Mouse (Mus musculus) neural tube, embryonic 14.5 days (tissue): ENCODE measurements around the gene Kcnc3. TPM values are rescaled to one million over a fixed set of nuclear protein-coding genes. Genes with fewer than 3 reads are reported as not detected.

Source experiments
- ATAC-seq: fragments of 200-750 bp; cut with Nextera tagmentation; 2 replicates; pipeline ENCODE4 v1.8.0; 2017; ENCODE audit warnings: low read depth, mild to moderate bottlenecking, moderate TSS enrichment, moderate library complexity
- H3K27ac ChIP-seq: fragments of 300-500 bp; sonication (generic); 2 replicates; pipeline ENCODE4 v1.5.1; 2014; ENCODE audit warnings: low read depth, mild to moderate bottlenecking, control low read depth, low read length, moderate library complexity, mixed read lengths
- H3K27me3 ChIP-seq: fragments of 300-500 bp; sonication (generic); 2 replicates; pipeline ENCODE4 v1.6.1; 2014; ENCODE audit warnings: low read length; ENCODE audit not compliant: control insufficient read depth, insufficient read depth
- H3K36me3 ChIP-seq: fragments of 300-500 bp; sonication (generic); 2 replicates; pipeline ENCODE4 v1.6.1; 2014; ENCODE audit warnings: low read length, mixed read lengths; ENCODE audit not compliant: control insufficient read depth, insufficient read depth
- H3K4me1 ChIP-seq: fragments of 300-500 bp; sonication (generic); 2 replicates; pipeline ENCODE4 v1.6.1; 2014; ENCODE audit warnings: low read length; ENCODE audit not compliant: control insufficient read depth, insufficient read depth
- H3K4me2 ChIP-seq: fragments of 300-500 bp; sonication (generic); 2 replicates; pipeline ENCODE4 v1.6.1; 2014; ENCODE audit warnings: mild to moderate bottlenecking, low read depth, low read length, control low read depth
- H3K4me3 ChIP-seq: fragments of 300-500 bp; sonication (generic); 2 replicates; pipeline ENCODE4 v1.5.1; 2014; ENCODE audit warnings: low read depth, low read length, control low read depth, mixed read lengths
- H3K9ac ChIP-seq: fragments of 300-500 bp; sonication (generic); replicated peaks from 2 replicates; pipeline ENCODE4 v1.6.1; 2014; ENCODE audit warnings: low read depth, mild to moderate bottlenecking, control low read depth, low read length, mixed read lengths
- H3K9me3 ChIP-seq: fragments of 300-500 bp; sonication (generic); 2 replicates; pipeline ENCODE4 v1.6.1; 2016; ENCODE audit warnings: low read length; ENCODE audit not compliant: control insufficient read depth
- WGBS: fragments of 180-500 bp; shearing (Covaris S2); extraction: QIAGEN DNeasy Blood & Tissue Kit; methylation state at CpG from one replicate; pipeline ENCODE4 v1.1.7; 2014; 5-methylcytosine and 5-hydroxymethylcytosine counted together
- polyA plus RNA-seq: library from polyadenylated mRNA; unstranded; fragments of >200 nt; fragmentation: Nextera tagmentation; extraction: Ambion mirVana; gene quantifications from 2 replicates; pipeline ENCODE4 v1.2.1, GENCODE M21; 2014

Kcnc3 gene
- polyA plus RNA-seq, result 7.5 and 8.9 TPM in 2 replicates

DNA sequence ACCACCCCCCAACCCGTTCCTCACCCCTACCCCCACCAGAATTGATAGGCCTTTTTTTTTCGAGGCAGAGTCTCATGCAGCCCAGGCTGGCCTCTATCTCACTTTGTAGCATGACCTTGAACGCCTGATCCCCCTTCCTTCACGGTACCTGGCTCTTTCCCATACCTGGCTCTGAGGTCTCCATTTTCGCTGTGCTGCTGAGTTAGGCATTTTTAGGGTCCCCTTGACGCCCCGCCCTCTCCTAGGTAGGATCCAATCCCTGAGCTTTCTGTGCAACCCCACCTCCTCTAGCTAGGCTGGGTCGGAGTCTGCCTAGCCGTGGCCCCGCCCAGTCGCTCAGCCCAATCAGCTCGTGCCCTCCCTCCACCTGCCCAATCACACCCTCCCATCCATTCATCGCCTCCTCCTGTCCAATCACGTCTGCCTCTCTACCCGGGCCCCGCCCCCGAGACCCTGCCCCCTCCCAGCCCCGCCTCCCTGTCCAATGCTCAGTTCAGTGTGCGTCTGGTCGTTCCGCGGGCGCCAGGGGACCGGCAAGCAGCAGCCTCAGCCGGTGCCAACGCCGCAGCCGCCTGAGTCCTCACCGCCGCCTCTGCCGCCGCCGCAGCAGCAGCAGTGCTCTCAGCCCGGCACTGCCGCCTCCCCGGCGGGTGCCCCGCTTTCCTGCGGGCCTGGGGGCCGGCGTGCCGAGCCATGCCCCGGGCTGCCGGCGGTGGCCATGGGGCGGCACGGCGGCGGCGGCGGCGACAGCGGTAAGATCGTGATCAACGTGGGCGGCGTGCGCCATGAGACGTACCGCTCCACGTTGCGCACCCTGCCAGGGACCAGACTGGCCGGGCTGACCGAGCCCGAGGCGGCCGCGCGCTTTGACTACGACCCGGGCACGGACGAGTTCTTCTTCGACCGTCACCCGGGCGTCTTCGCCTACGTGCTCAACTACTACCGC, at the start of gene Kcnc3:
Kcnc3 (plus strand) TSS at position 263 of the 946 bp plus-strand sequence.
- Histone ChIP-seq H3K36me3 (no peaks in the 10 kb centered on the region), H3K27ac (peak within 1 kb of the TSS; percentile 74), H3K27me3 (peaks cover 11% of the 10 kb centered on the region; the same call in 1 of the 2 replicates), H3K4me1 (peaks cover 45% of the 10 kb centered on the region), H3K4me3 (peak within 1 kb of the TSS; percentile 60), H3K4me2 (peak within 1 kb of the TSS; percentile 73), H3K9me3 (no peaks in the 10 kb centered on the region), H3K9ac (peak within 1 kb of the TSS; percentile 80)
- peak; percentile 90 for ATAC-seq
- under 1% methylated on average over 65 of the region's 80 CpGs for WGBS

DNA sequence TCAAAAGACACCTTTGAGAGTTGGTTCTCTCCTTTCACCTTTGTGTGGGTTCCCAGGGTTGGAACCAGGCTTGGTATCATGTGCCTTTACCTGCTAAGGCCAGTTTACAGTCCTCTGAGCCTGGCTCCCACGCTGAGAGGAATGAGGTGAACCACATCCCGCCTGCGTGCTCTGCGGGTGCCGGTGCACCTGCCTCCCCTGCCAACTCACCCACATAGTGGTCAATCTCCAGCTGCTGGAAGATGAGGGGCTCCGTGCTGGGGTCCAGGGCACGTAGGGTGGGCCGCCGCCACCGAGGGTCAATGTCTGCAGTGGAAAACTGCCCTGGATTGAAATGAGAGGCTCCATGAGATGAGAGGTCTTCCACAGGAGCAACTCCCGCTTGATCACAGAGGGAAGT, 47.9 kb upstream of the Kcnc3 start:
- Histone ChIP-seq H3K4me2 (no peak overlapping the region), H3K4me3 (no peak overlapping the region), H3K27me3 (no peaks in the 10 kb centered on the region), H3K9me3 (no peaks in the 10 kb centered on the region), H3K36me3 (0 out of 2 replicates have a peak, but pooled peaks cover 7% of the 10 kb centered on the region), H3K27ac (no peak overlapping the region), H3K9ac (no peak overlapping the region), H3K4me1 (peaks cover under 1% of the 10 kb centered on the region)
- no peak for ATAC-seq
- 96% methylated on average over 11 of the region's 11 CpGs for WGBS

DNA sequence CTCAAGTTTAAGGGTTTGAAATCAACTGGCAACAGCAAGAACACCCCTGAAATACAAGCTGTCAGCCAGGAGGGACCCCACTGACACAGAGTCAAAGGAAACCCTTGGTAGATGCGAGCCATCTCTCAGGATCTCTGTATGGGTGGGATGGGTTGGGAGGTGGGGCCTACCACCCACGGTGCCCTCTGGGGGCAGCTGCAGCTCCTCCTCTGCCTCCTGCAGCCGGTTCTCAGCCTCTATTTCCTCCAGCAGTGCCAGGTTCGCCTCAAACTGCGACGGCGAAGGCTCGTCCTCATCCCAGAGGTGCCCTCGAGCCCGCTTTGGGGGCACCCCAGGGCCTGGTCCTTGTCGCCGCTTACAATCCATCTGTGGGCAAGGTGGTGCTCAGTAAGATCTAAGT, 47.4 kb upstream of the Kcnc3 start:
- Histone ChIP-seq H3K27ac (no peak overlapping the region), H3K9ac (no peak overlapping the region), H3K36me3 (0 out of 2 replicates have a peak, but pooled peaks cover 7% of the 10 kb centered on the region), H3K4me2 (no peak overlapping the region), H3K4me1 (peaks cover 6% of the 10 kb centered on the region), H3K9me3 (no peaks in the 10 kb centered on the region), H3K27me3 (no peaks in the 10 kb centered on the region), H3K4me3 (no peak overlapping the region)
- WGBS, result 84% methylated on average over 12 of the region's 12 CpGs
- no peak for ATAC-seq

DNA sequence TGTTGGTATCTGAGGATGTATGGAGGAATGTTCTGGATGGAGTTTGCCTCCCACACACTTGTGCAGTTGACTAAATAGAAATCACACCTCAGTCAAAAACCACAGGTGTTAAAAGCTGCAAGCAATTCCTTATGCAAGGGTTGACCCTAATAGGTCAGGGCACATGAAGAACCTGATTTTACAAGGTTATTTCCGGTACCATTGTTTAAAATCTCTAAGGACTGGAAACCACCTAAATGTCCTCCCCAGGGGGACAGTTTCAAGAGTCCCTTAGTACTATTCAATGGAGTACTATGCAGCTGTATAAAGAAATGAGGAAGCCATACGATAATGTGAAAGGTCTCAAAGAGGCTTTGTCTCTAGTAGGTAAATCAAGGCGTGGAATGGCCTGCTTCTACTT, 44.2 kb upstream of the Kcnc3 start:
- Histone ChIP-seq H3K36me3 (peaks cover 7% of the 10 kb centered on the region; the same call in 1 of the 2 replicates), H3K9me3 (no peaks in the 10 kb centered on the region), H3K27ac (no peak overlapping the region), H3K4me1 (peaks cover 6% of the 10 kb centered on the region), H3K27me3 (no peaks in the 10 kb centered on the region), H3K9ac (no peak overlapping the region), H3K4me2 (no peak overlapping the region), H3K4me3 (no peak overlapping the region)
- no peak for ATAC-seq
- WGBS, result 96% methylated on average over 3 of the region's 3 CpGs

DNA sequence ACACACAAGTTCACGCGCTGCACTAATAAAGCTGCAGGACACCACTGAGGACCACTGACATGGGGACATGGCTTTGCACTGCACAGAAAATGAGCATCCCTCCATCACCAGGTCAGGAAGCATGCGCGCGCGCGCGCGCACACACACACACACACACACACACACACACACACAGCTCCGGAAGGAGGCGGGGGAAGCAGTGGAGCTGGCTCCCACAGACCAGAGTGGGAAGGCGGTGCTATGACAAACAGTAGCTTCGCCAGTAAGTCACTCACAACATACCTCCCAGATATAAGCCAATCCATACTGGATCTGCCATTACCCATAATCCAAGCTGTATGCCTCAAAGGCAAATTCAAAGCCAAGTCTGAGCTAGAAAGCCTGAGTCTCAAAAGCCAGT, 43.4 kb upstream of the Kcnc3 start:
- no peak overlapping the region for H3K9ac ChIP-seq
- WGBS, result 95% methylated on average over 13 of the region's 13 CpGs
- no peak overlapping the region for H3K4me3 ChIP-seq

DNA sequence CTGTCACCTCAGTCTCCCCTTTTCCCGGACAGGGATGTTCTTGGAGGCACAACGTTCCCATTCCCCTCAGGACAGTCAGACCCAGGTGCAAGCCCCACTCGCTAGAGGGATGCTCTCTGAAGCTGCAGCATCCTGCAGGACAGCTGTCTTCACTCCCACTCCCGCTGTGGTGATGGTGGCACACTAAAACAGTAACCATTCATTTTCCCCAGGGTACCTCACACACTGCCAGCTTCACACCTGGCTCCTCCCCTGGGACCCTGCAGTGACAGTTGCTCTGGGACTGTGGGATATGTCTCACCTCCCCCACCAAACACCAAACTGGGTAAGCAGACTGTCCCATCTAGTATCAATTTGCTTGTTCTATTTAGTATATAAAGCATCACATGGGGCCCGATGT, 42.7 kb upstream of the Kcnc3 start:
- peak overlapping the region; percentile 49 for H3K4me3 ChIP-seq
- H3K36me3 ChIP-seq, result peaks cover 11% of the 10 kb centered on the region; the same call in 1 of the 2 replicates
- H3K4me1 ChIP-seq, result peaks cover 9% of the 10 kb centered on the region
- no peak overlapping the region; the same call in 1 of the 2 replicates for H3K9ac ChIP-seq
- no peak for ATAC-seq
- WGBS, result 13% methylated on average over 5 of the region's 5 CpGs
- H3K27me3 ChIP-seq, result no peaks in the 10 kb centered on the region
- no peak overlapping the region for H3K27ac ChIP-seq
- H3K9me3 ChIP-seq, result no peaks in the 10 kb centered on the region
- H3K4me2 ChIP-seq, result peak overlapping the region; percentile 86

More for the DNA sequence above, 43.4 kb upstream of the Kcnc3 start:
- Histone ChIP-seq H3K27ac (no peak overlapping the region), H3K4me2 (no peak overlapping the region), H3K27me3 (no peaks in the 10 kb centered on the region), H3K4me1 (peaks cover 6% of the 10 kb centered on the region), H3K36me3 (peaks cover 11% of the 10 kb centered on the region; the same call in 1 of the 2 replicates), H3K9me3 (no peaks in the 10 kb centered on the region)
- ATAC-seq, result no peak

DNA sequence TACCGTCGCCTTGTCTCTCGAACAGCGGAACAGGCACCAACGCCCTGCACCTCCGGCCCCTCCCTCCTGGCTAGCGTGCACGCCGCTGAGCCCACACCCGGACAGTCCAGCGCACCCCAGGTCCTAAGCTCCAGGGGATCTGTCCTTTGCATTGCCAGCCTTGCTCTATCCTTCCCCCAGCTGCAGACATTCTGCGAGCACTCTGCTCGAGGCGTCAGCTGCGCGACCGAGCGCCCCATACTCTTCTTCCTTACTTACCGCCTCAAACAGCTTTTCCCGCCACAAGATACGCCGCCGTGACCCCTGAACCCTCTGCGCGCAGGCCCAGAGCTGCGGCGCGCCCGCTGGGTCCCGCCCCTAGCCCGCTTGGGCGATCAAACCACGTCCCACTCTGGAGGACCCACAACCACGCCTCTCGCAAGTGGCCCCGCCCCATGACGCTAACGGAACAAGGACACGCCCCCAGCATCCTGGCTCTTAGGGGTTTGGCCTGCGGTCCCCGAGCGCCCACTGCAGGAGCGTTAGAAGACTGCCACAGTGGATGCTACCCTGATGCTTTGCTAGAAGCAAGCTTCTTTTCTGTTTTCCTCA, 41.9 kb upstream of the Kcnc3 start, which contains the start of gene Pold1:
Pold1 (minus strand) TSS at position 353 of the 591 bp plus-strand sequence.
- WGBS, result under 1% methylated on average over 43 of the region's 43 CpGs
- H3K36me3 ChIP-seq, result peaks cover 11% of the 10 kb centered on the region; the same call in 1 of the 2 replicates
- peak within 1 kb of the TSS; percentile 41 for H3K9ac ChIP-seq
- H3K27me3 ChIP-seq, result no peaks in the 10 kb centered on the region
- H3K4me2 ChIP-seq, result peak within 1 kb of the TSS; percentile 86
- 0 out of 2 replicates have a peak within 1 kb of the TSS, but pooled peaks have one; percentile 2 for H3K27ac ChIP-seq
- peak; percentile 90 for ATAC-seq
- peaks cover 16% of the 10 kb centered on the region for H3K4me1 ChIP-seq
- no peaks in the 10 kb centered on the region for H3K9me3 ChIP-seq
- H3K4me3 ChIP-seq, result peak within 1 kb of the TSS; percentile 49

DNA sequence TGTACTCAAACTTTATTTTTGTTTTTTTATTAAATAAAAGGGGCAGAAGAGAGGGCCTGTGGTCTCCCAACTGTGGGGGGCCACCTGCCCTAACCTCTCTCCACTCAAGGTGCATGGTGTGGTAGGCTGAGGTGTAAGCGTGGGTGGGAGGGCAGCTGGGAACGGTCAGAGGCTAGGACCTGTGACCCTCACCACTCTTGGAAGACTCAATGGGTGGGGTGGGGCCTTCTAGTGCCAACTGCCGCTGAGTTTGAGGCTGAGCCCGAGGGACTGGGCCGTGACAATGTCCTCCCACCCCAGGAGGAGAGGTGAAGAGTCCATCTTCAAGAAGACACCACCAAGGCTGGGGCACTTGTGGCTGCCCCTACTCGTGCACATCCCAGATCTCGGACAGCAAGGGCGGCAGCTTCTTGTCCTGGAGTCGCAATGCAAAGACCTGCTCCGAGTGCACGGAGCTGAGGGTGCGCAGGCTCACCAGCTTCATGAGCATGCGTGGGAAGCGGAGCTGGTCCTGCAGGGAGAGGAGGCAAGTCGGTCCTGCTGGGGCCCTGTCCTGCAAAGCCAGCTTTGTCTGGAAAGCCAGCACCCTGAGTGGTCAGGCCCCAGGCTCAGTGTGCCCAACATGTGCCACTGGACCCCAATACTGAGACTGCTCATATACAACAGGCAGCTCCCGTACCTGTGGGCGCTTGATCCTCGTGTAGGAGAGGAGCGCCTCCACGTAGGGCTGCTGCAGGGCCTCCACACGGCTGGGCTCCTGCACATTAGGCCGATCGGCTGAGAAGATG, 40.6 kb upstream of the Kcnc3 start:
- 95% methylated on average over 23 of the region's 23 CpGs for WGBS
- Histone ChIP-seq H3K9me3 (no peaks in the 10 kb centered on the region), H3K9ac (no peak overlapping the region), H3K4me3 (no peak overlapping the region), H3K27me3 (no peaks in the 10 kb centered on the region), H3K27ac (no peak overlapping the region), H3K4me1 (peaks cover 16% of the 10 kb centered on the region), H3K4me2 (no peak overlapping the region), H3K36me3 (peaks cover 11% of the 10 kb centered on the region; the same call in 1 of the 2 replicates)
- no peak for ATAC-seq
